Mouse (Mus musculus): ENCODE measurements around the gene Enpp6. TPM values are rescaled to one million over a fixed set of nuclear protein-coding genes. Genes with fewer than 3 reads are reported as not detected.

Enpp6 gene
- total and polyA plus RNA-seq, 3 experiments: 0.22 TPM; not detected in 2

DNA sequence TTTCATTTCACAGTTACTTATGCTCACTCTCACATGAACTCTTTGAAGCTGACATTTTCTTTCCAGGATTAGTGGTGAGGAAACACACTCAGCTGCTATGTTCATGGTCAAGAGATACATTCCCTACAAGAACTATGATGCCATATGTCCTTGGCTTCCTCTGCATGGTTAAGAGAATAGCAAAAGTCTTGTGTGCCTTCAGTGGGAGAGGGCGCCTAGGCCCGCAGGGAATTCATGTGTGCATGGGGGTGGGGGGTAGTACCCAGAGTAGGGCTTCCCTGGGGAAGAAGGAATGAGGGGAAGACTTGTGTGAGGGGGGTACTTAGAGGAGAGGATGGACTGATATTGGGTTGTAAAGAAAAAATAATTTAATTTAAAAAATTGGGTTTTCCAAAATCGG is 18.0 kb upstream of the Enpp6 start:
- peaks cover 5% of the 10 kb centered on the region for H3K27me3 ChIP-seq (ENCODE audit: insufficient read depth, low read length)

DNA sequence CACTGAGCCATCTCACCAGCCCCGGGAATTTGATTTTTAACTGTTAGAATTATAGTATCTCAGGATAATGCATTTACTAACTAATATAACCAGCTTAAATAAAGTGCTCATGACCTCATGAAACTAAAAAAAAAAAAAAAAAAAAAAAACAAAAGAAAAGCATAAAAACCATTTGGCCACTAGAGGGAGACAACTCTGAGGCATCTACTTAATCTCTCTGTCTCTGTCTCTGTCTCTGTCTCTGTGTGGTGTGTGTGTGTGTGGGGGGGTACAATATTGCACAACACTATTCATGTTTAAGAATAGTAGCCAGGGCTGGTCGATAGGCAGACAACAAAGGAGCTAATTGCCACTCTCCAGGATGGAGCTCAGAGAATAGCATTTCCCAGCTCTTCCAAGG is 17.3 kb upstream of the Enpp6 start:
- DNase-seq (ENCODE audit: low spot score): no peak
- TF ChIP-seq POLR2AphosphoS5 (IDR thresholded peaks at IDR 0.05; ENCODE audit: insufficient replicate concordance, low read depth, low read length): no peak
- Histone ChIP-seq H3K27me3 (ENCODE audit: insufficient read depth, low read length) (peaks cover 5% of the 10 kb centered on the region), H3K36me3 (replicated peaks) (no peaks in the 10 kb centered on the region), H3K9me3 (replicated peaks) (no peaks in the 10 kb centered on the region), H3K4me3 (ENCODE audit: low read depth, low read length) (no peak overlapping the region), H3K4me1 (ENCODE audit: insufficient read depth, low read depth, low read length) (no peaks in the 10 kb centered on the region)
- no peak for ATAC-seq (ENCODE audit: extremely low read depth, insufficient number of reproducible peaks, low FRiP score, poor library complexity, severe bottlenecking)

More for the DNA sequence above, 18.0 kb upstream of the Enpp6 start:
- Histone ChIP-seq H3K4me1 (ENCODE audit: insufficient read depth, low read depth, low read length) (no peaks in the 10 kb centered on the region), H3K4me3 (ENCODE audit: low read depth, low read length) (no peak overlapping the region), H3K36me3 (replicated peaks) (no peaks in the 10 kb centered on the region), H3K9me3 (replicated peaks) (no peaks in the 10 kb centered on the region)
- ATAC-seq (ENCODE audit: extremely low read depth, insufficient number of reproducible peaks, low FRiP score, poor library complexity, severe bottlenecking): no peak
- no peak for TF ChIP-seq GATA1 (IDR thresholded peaks at IDR 0.05; ENCODE audit: borderline replicate concordance, low read length)
- no peak for TF ChIP-seq POLR2AphosphoS5 (IDR thresholded peaks at IDR 0.05; ENCODE audit: insufficient replicate concordance, low read depth, low read length)
- DNase-seq (ENCODE audit: low spot score): no peak

DNA sequence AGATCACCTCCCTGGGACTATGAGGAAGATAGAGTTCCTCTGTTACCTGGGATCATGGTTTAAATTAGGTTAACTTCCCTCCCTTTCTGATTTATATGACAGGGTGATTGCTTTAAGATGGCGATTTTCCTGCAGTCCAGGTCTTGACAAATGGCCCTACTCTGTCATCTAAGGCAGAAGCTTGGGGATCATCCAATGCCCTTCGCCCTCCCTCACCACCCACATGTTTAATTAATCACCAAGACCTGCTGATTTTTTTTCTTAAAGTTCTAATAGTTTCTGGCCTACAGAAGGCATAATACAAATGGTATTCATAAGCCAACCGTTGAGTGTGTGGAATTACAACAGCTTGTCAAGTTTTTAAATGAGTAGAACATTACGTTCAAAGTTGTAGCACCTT is 9.3 kb upstream of the Enpp6 start:
- Histone ChIP-seq H3K27me3 (ENCODE audit: insufficient read depth, low read length) (no peaks in the 10 kb centered on the region; the same call in 1 of the 2 replicates), H3K4me3 (ENCODE audit: low read depth, low read length) (no peak overlapping the region), H3K9me3 (replicated peaks) (no peaks in the 10 kb centered on the region), H3K36me3 (replicated peaks) (no peaks in the 10 kb centered on the region), H3K4me1 (ENCODE audit: insufficient read depth, low read depth, low read length) (no peaks in the 10 kb centered on the region)
- TF ChIP-seq CTCF (IDR thresholded peaks at IDR 0.05; ENCODE audit: low read depth, low read length) (no peak), POLR2AphosphoS5 (IDR thresholded peaks at IDR 0.05; ENCODE audit: insufficient replicate concordance, low read depth, low read length) (no peak), GATA2 (IDR thresholded peaks at IDR 0.05; ENCODE audit: borderline replicate concordance, low read depth, low read length) (no peak), TAL1 (conservative IDR thresholded peaks at IDR 0.05; ENCODE audit: low read depth, low read length) (no peak), GATA1 (IDR thresholded peaks at IDR 0.05; ENCODE audit: borderline replicate concordance, low read length) (no peak)
- ATAC-seq (ENCODE audit: extremely low read depth, insufficient number of reproducible peaks, low FRiP score, poor library complexity, severe bottlenecking): no peak
- DNase-seq (ENCODE audit: low spot score): no peak

DNA sequence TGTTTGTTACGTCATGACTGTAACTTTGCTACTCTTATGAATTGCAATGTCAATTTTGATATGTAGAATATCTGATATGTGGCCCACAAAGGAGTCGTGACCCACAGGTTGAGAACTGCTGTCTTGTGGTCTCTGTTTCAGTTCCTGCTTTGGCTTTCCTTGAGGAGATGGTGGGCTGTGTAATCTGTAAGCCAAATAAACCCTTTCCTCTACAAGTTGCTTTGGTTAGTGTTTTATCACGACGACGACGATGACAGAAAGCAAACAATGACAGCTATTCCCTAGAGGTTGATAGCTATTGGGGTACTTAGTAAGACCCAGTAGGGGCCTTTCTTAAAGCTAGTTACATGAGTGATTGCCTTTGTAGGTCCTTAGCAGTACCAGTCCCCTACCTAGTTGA is 4.5 kb upstream of the Enpp6 start:
- ATAC-seq (ENCODE audit: extremely low read depth, insufficient number of reproducible peaks, low FRiP score, poor library complexity, severe bottlenecking) (no peak), DNase-seq (ENCODE audit: low spot score) (no peak)
- TF ChIP-seq CTCF (IDR thresholded peaks at IDR 0.05; ENCODE audit: low read depth, low read length): no peak
- TF ChIP-seq POLR2AphosphoS5 (IDR thresholded peaks at IDR 0.05; ENCODE audit: insufficient replicate concordance, low read depth, low read length): no peak
- no peak for TF ChIP-seq GATA1 (IDR thresholded peaks at IDR 0.05; ENCODE audit: borderline replicate concordance, low read length)
- TF ChIP-seq GATA2 (IDR thresholded peaks at IDR 0.05; ENCODE audit: borderline replicate concordance, low read depth, low read length): no peak
- TF ChIP-seq TAL1 (conservative IDR thresholded peaks at IDR 0.05; ENCODE audit: low read depth, low read length): no peak
- Histone ChIP-seq H3K9me3 (replicated peaks) (no peaks in the 10 kb centered on the region), H3K4me1 (ENCODE audit: insufficient read depth, low read depth, low read length) (no peaks in the 10 kb centered on the region), H3K36me3 (replicated peaks) (no peaks in the 10 kb centered on the region), H3K27me3 (ENCODE audit: insufficient read depth, low read length) (peaks cover 8% of the 10 kb centered on the region), H3K4me3 (ENCODE audit: low read depth, low read length) (no peak overlapping the region)

DNA sequence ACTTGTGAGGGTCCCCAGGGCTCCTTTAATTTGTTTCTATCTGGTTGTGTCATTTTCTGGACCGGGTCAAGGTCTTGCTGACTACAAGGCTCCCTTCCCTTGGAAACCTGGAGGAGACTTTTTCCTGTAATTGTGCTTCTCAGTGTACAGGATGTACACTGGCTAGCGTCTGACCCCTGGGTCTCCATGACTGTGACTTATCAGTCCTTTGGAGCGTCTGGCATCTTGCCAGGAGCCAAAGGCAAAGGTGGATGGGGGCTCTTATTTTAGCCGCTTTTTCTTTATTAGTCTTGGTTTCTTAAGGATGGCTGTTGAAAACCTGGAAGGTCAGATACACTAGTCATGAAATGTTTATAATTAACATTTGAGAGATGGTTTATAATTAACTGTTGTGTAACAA is 3.9 kb upstream of the Enpp6 start:
- Histone ChIP-seq H3K9me3 (replicated peaks) (no peaks in the 10 kb centered on the region), H3K4me3 (ENCODE audit: low read depth, low read length) (no peak overlapping the region), H3K27me3 (ENCODE audit: insufficient read depth, low read length) (peaks cover 12% of the 10 kb centered on the region), H3K36me3 (replicated peaks) (no peaks in the 10 kb centered on the region), H3K4me1 (ENCODE audit: insufficient read depth, low read depth, low read length) (no peaks in the 10 kb centered on the region)
- TF ChIP-seq TAL1 (conservative IDR thresholded peaks at IDR 0.05; ENCODE audit: low read depth, low read length) (no peak), POLR2AphosphoS5 (IDR thresholded peaks at IDR 0.05; ENCODE audit: insufficient replicate concordance, low read depth, low read length) (no peak), CTCF (IDR thresholded peaks at IDR 0.05; ENCODE audit: low read depth, low read length) (no peak), GATA1 (IDR thresholded peaks at IDR 0.05; ENCODE audit: borderline replicate concordance, low read length) (no peak), GATA2 (IDR thresholded peaks at IDR 0.05; ENCODE audit: borderline replicate concordance, low read depth, low read length) (no peak)
- DNase-seq (ENCODE audit: low spot score) (no peak), ATAC-seq (ENCODE audit: extremely low read depth, insufficient number of reproducible peaks, low FRiP score, poor library complexity, severe bottlenecking) (no peak)

DNA sequence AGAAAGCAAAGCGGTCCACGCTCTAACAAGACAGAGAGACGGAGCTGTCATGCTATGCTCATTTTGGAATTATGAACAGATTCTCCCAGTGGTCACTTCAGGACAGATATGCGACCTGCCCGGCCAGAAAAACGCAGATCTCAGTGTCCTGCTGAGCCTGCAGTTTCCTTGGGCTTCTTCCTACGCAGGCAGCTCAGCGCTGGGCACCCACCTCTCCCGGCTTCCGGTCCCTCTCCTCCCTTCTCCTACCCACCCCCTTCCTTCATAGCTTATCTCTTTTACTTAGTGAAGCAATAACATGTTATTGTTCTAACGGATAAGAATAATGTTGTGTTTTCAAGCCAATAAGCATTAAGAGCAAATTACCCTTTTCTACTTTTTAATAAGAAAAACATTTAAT is 2.0 kb upstream of the Enpp6 start:
- TF ChIP-seq GATA1 (IDR thresholded peaks at IDR 0.05; ENCODE audit: borderline replicate concordance, low read length) (no peak), GATA2 (IDR thresholded peaks at IDR 0.05; ENCODE audit: borderline replicate concordance, low read depth, low read length) (no peak), POLR2AphosphoS5 (IDR thresholded peaks at IDR 0.05; ENCODE audit: insufficient replicate concordance, low read depth, low read length) (no peak), TAL1 (conservative IDR thresholded peaks at IDR 0.05; ENCODE audit: low read depth, low read length) (no peak), CTCF (IDR thresholded peaks at IDR 0.05; ENCODE audit: low read depth, low read length) (no peak)
- ATAC-seq (ENCODE audit: extremely low read depth, insufficient number of reproducible peaks, low FRiP score, poor library complexity, severe bottlenecking): no peak

DNA sequence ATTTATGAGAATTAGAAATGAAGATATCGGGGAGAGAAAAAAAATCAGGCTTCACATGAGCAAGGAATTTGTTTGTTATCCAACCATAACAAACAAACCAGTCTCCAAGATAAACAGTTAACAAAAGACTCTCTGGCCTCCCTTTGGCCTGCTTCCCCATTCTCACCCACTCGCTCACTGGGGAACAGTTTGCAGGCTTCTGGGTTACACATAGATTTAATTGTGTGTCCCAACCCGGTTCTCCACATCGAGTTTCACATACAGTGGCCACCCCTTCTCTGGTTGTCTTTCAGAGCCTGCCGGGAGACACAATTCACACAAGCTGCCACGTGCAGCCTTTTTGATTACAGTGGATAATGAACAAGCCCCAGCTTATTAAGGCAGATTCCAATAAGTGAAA is 1.7 kb downstream of the Enpp6 start:
- no peak overlapping the region for H3K4me3 ChIP-seq (ENCODE audit: low read depth, low read length)
- H3K36me3 ChIP-seq (replicated peaks): no peaks in the 10 kb centered on the region
- peaks cover 16% of the 10 kb centered on the region for H3K27me3 ChIP-seq (ENCODE audit: insufficient read depth, low read length)
- no peak for DNase-seq (ENCODE audit: low spot score)
- ATAC-seq (ENCODE audit: extremely low read depth, insufficient number of reproducible peaks, low FRiP score, poor library complexity, severe bottlenecking): no peak
- TF ChIP-seq CTCF (IDR thresholded peaks at IDR 0.05; ENCODE audit: low read depth, low read length) (no peak), POLR2AphosphoS5 (IDR thresholded peaks at IDR 0.05; ENCODE audit: insufficient replicate concordance, low read depth, low read length) (no peak), GATA2 (IDR thresholded peaks at IDR 0.05; ENCODE audit: borderline replicate concordance, low read depth, low read length) (no peak), GATA1 (IDR thresholded peaks at IDR 0.05; ENCODE audit: borderline replicate concordance, low read length) (no peak), TAL1 (conservative IDR thresholded peaks at IDR 0.05; ENCODE audit: low read depth, low read length) (no peak)
- H3K4me1 ChIP-seq (ENCODE audit: insufficient read depth, low read depth, low read length): no peaks in the 10 kb centered on the region
- H3K9me3 ChIP-seq (replicated peaks): no peaks in the 10 kb centered on the region

More for the DNA sequence above, 2.0 kb upstream of the Enpp6 start:
- no peaks in the 10 kb centered on the region for H3K4me1 ChIP-seq (ENCODE audit: insufficient read depth, low read depth, low read length)
- no peak for DNase-seq (ENCODE audit: low spot score)
- H3K4me3 ChIP-seq (ENCODE audit: low read depth, low read length): no peak overlapping the region
- peaks cover 16% of the 10 kb centered on the region for H3K27me3 ChIP-seq (ENCODE audit: insufficient read depth, low read length)
- H3K36me3 ChIP-seq (replicated peaks): no peaks in the 10 kb centered on the region
- H3K9me3 ChIP-seq (replicated peaks): no peaks in the 10 kb centered on the region
